Mouse (Mus musculus) brain, embryonic 14.5 days (tissue): ENCODE data around the gene Zfp536.

ENCODE experiments used
- CTCF ChIP-seq: fragments of 200-500 bp; IDR thresholded peaks from 2 replicates; pipeline ENCODE4 v1.5.1; 2012; ENCODE audit warnings: inconsistent platforms, mild to moderate bottlenecking, moderate library complexity, borderline replicate concordance; ENCODE audit not compliant: insufficient read depth, insufficient read length; ENCODE audit errors: extremely low read depth
- POLR2A ChIP-seq: fragments of 200-500 bp; IDR thresholded peaks from 2 replicates; pipeline ENCODE4 v1.6.1; 2012; ENCODE audit warnings: mild to moderate bottlenecking, inconsistent platforms, borderline replicate concordance; ENCODE audit not compliant: poor library complexity, insufficient read depth, insufficient read length, severe bottlenecking; ENCODE audit errors: extremely low read depth

DNA sequence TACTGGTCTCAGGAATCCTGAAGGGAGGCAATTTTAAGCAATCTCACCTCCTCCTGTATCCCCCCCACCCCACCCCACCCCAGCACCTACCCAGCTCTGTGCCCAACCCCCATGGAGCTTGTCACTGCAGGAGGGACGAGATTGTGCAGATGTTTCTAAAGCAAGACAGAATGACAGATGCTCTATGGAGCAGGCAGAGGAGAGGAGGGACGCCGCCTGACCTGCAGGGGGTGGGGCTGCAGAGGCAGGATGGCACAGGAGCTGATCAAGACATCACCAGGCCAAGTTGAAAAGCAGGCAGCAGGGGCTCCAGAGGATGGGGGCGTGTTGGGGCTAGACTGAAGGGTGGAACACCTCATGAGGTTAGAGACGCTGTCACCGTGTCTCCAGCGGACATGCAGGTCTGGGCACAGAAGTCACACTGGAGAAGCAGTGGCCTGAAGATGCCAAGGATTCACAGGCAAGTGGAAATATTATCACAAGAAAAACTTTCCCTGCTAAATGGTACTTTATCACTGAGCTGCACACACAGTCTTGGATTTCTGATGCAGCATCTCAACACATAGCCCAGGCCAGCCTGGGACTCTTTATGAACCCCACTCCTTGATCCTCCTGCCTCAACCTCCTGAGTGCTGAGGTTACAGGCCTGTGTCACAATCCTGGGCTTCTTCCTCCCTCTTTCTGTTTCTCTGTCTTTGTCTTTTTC, 37.6 kb downstream of the Zfp536 start:
- TF ChIP-seq CTCF, result no peak
- TF ChIP-seq POLR2A, result no peak
